Mouse (Mus musculus): ENCODE measurements around the gene Myo1e.

The Myo1e gene

DNA sequence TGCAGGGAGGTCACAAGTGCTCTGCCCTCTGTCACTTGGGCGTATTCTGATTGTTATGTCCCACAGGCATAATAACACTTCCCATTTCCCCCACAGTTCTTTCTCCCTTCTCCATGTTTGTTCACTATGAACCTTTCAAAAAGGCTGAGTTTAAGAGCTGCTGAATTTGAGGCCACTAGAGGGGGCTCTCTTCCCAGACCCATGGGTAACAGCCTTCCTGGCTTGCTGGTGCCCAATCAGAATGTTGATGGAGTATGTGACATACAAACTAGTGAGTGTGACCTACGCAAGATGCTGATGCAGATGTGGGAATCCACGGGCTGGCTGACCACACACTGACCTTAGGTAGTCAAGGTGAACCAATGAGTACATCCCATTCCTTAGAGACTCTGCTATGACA is 201.6 kb downstream of the Myo1e start:
- DNase-seq (ENCODE audit: low read depth, low spot score) = peak; percentile 53

DNA sequence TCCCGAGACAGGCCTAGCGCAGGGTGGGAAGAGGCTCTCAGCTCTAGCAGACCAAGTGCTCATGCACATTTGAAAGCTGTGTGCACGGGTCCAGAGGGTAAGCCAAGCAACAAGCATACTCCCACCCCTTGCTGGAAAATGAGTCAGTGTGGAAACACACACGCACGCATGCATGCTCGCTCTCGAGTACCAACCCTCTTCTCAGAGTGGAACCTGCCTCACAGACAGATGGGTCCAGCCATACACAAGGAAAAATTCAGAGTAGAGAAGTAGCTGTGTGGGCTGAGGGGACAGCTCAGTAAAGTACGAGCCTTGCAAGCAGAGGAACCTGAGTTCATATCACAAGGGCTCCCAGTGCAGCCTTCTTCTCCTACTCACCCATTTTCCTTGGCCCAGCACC is 202.6 kb downstream of the Myo1e start:
- DNase-seq (ENCODE audit: low read depth, low spot score) = no peak

DNA sequence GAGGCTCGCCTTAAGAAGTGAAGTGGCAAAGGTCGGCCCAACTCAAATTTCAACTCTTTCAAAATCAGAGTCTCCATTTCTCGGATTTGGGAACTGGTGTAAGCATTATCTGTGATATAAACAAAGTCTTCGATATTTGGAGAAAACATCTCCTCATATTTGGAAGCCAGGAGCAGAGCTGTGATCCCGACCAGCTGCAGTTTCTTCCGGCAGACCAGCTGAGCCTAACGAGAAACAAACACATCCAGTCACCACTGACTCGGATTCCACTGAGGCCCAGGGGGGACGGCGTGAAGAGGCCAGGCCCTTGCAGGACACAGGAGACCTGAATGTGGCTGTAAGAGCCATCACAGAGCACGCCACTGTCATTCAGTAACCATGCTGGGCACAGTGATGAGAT is 203.5 kb downstream of the Myo1e start:
- no peak for DNase-seq (ENCODE audit: low read depth, low spot score)

DNA sequence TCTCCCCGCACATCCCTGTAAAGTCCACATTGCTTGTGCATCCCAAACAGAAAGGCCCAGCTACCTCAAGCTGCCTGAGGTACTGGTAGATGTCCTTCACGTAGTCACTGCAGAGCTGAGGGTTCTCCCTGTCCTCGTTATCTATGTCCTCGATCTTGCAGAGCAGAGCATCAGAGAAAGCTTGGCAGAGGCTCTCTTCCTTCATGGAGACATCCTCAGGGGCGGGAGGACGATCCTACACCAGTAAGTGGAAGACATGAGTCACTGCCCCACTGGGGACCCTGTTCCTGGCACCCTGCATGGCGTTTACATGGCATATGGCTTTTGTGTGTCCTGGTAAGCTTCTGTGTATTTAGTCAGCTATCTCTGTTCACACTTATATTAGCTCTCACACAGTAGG is 205.9 kb downstream of the Myo1e start:
- DNase-seq (ENCODE audit: low read depth, low spot score) = no peak

DNA sequence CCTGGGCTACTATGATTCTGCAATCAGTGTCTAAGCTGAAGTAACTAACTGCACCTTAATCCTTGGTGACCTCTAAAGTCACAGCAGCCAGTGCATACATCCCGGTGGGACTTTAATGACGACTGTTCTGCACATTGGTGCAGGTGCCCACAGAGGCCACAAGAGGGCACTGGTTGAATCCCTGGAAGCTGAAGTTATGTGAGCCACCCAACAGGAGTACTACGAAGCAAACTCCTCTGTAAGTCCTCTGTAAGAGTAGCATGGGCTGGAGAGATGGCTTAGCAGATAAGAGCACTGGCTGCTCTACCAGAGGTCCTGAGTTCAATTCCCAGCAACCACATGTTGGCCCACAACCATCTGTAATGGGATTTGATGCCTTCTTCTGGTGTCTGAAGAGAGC is 209.3 kb downstream of the Myo1e start:
- DNase-seq (ENCODE audit: low read depth, low spot score) = peak; percentile 48

DNA sequence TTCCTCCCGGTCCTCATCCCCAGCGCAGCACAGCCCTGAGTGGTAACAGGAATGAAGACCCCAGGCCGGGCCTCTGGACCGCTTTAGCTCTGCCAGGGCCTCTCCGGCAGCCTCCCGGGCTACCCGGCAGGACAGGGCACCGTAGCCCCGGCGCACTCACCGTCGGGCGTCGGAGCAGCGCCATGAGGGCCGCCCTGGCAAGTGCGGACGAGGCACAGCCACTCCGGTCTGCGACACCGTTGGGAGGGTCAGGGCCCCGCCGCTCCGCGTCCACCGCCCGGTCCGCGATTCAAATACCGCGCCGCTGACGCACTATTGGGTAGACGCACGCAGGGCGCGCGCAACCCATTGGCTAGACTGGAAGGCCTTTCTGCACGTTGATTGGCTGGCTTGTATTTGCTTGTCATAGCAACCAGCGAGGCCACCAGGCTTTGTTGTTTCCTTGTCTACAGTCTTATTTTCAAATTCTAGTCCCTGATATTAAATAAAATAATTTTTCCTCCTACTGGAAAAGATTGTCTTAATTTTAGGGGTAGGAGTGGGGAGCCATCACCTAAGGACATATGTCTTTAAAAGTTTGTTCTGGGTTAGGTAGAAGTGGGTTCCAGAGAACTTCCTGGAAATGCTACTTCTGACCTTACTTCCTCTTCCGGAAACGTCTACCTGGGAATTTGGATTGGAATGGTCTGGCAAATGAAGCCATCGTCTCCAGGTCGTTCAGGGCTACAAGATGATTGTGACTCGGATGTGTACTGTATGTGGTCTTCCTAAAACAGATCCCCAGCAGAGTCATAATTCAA is 214.3 kb downstream of the Myo1e start, which contains the start of gene Ccnb2:
Ccnb2 (minus strand) TSS at position 291 of the 800 bp plus-strand sequence.
- DNase-seq (ENCODE audit: low read depth, low spot score) = peak; percentile 94

DNA sequence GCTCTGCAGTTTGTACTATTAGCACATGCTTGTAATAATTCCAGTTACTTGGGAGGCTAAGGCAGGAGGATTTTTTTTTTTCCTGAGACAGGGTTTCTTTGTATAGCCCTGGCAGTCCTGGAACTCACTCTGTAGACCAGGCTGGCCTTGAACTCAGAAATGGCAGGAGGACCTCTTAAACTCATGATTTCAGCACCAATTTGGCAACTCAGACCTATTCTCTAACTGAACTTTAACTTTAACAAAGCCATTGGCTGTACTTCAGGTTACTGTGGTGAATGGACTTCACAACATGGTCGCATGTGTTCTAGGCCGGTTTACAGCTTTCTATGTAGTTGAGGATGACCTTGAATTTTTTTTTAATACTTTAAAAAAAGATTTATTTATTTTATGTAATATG is 215.5 kb downstream of the Myo1e start:
- DNase-seq (ENCODE audit: low read depth, low spot score) = no peak

DNA sequence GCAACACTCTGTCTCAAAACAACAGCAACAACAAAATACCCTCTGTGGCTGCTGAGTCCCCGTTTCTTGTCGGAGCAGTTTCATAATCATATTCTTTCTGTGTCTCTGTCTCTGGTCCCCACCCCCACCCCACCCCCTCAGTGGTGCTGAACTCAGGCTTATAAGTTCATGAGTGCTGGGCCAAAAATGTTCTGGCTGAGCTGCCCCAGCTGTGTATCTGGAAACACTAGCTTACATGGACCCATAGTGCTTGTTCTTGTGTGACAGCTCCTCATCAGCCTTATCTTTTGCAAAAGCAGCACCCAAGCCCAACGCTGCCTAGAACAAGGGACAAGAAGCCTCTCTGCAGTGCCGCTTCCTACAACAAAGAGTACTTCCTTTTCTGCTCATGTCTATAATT is 232.8 kb downstream of the Myo1e start:
- no peak for DNase-seq (ENCODE audit: low read depth, low spot score)

DNA sequence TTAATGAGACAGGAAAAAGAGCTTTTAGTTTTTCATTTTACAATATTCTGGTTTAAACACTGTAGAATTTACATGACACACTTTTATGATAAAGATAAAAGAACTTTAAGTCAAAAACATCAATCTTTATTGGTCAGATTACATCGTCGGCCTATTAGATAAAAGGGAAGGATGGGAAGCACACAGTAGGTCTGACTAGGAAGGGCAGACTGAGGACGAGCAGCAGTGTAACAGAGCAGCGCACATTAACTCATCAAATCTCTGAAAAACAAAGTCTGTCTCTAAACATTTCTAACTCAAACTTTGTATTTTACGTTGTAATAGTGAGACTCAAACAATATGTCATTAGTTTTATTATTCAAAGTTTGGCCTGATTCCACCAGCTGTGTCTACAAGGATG is 241.9 kb downstream of the Myo1e start:
- no peak for DNase-seq (ENCODE audit: low read depth, low spot score)
